Comparison of ENCODE assay signal across 30 mouse cellular contexts in genomic region chr2:3415676-3416075, GRCm38 (mm10). TPM values are rescaled to one million over a fixed set of nuclear protein-coding genes. Genes with fewer than 3 reads are reported as not detected.
"Had no signal": no experiment of that assay in that cellular context is flagged by ENCODE, and none has a peak within 500 bp of the region (broad histone marks: within the 10 kb centered on the region; RNA-seq: fewer than 3 reads in every experiment).

No protein-coding gene starts in this region.

- DNase-seq: gastrocnemius, adult 2 months; gastrocnemius, postnatal 10 days; gastrocnemius, postnatal 25 days; heart, adult 18-20 months; heart, postnatal 10 days; heart, postnatal 4 days; kidney, adult 18-20 months; kidney, adult 8-10 months; kidney, postnatal 10 days; kidney, postnatal 25 days; kidney, postnatal 4 days; liver had no signal

- H3K4me3 ChIP-seq: gastrocnemius, adult 2 months; heart, embryonic 10.5 days; heart, embryonic 12.5 days; hindbrain, embryonic 10.5 days; hindbrain, embryonic 12.5 days; intestine, embryonic 15.5 days; layer of hippocampus, adult 2 months; left cerebral cortex, adult 2 months; limb, embryonic 10.5 days; limb, embryonic 12.5 days had no signal

- H3K36me3 ChIP-seq: heart, embryonic 10.5 days; heart, embryonic 12.5 days; hindbrain, embryonic 10.5 days; hindbrain, embryonic 12.5 days; intestine, embryonic 15.5 days; limb, embryonic 10.5 days; limb, embryonic 12.5 days had no signal

- H3K9ac ChIP-seq: heart, embryonic 12.5 days; hindbrain, embryonic 12.5 days; hindbrain, embryonic 14.5 days; intestine, embryonic 15.5 days; limb, embryonic 12.5 days had no signal

- H3K27me3 ChIP-seq: intestine, embryonic 15.5 days had no signal

- H3K4me2 ChIP-seq: heart, embryonic 12.5 days; hindbrain, embryonic 12.5 days; hindbrain, embryonic 14.5 days; intestine, embryonic 15.5 days; limb, embryonic 12.5 days had no signal

- H3K9me3 ChIP-seq: heart, embryonic 10.5 days; heart, embryonic 12.5 days; hindbrain, embryonic 10.5 days; hindbrain, embryonic 12.5 days; intestine, embryonic 15.5 days; limb, embryonic 10.5 days; limb, embryonic 12.5 days had no signal

- H3K4me1 ChIP-seq: heart, embryonic 10.5 days; heart, embryonic 12.5 days; intestine, embryonic 15.5 days; limb, embryonic 12.5 days had no signal

- ATAC-seq: hindbrain, embryonic 16.5 days; inflammation-experienced regulatory T-cells, adult 6 months; intestine, embryonic 15.5 days; intestine, postnatal 0 days had no signal

- H3K27ac ChIP-seq: gastrocnemius, adult 2 months; heart, embryonic 10.5 days; hindbrain, embryonic 10.5 days; hindbrain, embryonic 12.5 days; hindbrain, embryonic 14.5 days; intestine, embryonic 15.5 days; layer of hippocampus, adult 2 months; left cerebral cortex, adult 2 months; limb, embryonic 10.5 days; limb, embryonic 12.5 days had no signal

RNA-seq across cellular contexts. Expression of gene Meig1, which starts 6.8 kb away (rescaled TPM):
- polyA plus RNA-seq: heart, embryonic 10.5 days; heart, embryonic 12.5 days; heart, embryonic 14.5 days; inflammation-experienced regulatory T-cells, adult 6 months; intestine, embryonic 15.5 days; kidney, embryonic 14.5 days; limb, embryonic 10.5 days; limb, embryonic 12.5 days had no signal

RNA-seq across cellular contexts. Expression of gene Olah, which starts 18.7 kb away (rescaled TPM):
- polyA plus RNA-seq: frontal cortex, adult 2 months; heart, embryonic 10.5 days; heart, embryonic 12.5 days; heart, embryonic 14.5 days; heart, embryonic 16.5 days; hindbrain, embryonic 10.5 days; hindbrain, embryonic 12.5 days; hindbrain, embryonic 14.5 days; inflammation-experienced regulatory T-cells, adult 6 months; intestine, embryonic 15.5 days; kidney, embryonic 14.5 days; kidney, embryonic 16.5 days; limb, embryonic 10.5 days; limb, embryonic 12.5 days had no signal
